Mouse (Mus musculus) liver, postnatal 0 days (tissue): Measurements from ENCODE around the gene Ky.

Source experiments
- CTCF ChIP-seq: sonication (generic); IDR thresholded peaks from 2 replicates; pipeline ENCODE4 v1.5.1; 2016; ENCODE audit warnings: antibody characterized with exemption, low read depth
- EP300 ChIP-seq: IDR thresholded peaks from 2 replicates; pipeline ENCODE4 v1.6.1; 2016; ENCODE audit warnings: antibody characterized with exemption, low read depth, mild to moderate bottlenecking

DNA sequence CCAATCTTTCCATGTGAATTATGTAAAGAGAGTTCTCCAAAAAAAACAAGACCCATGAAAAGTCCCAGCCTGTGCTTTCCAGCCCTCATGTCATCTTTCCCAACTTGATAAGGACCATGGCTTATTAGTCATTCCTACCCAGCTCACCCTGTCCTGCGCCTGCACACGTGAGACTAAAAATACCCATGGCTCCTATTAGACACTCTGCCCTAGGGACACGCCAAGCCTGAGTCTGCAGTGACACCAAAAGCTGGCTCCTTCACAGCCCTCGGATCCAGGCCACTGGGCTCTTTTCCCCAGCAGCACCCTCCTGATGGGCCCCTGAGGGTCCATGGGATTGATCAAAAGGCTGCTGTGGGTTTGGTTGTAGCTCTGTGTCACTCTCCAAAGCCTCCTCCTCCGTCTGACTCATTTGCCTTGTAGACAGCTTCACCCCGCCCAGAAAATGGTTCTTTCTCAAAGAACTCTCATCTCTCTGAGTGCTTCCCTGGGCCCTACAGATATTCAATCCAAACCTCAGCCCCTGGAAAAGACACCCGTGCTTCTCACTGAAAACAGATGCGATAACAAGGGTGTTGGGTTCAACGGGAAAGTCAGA, 7.6 kb upstream of the Ky start:
- no peak for TF ChIP-seq CTCF
- TF ChIP-seq EP300: no peak
